Mouse (Mus musculus) left cerebral cortex, postnatal 14 days (tissue): ENCODE results near the gene Gm6993. TPM values are rescaled to one million over a fixed set of nuclear protein-coding genes. Genes with fewer than 3 reads are reported as not detected.

ENCODE experiments used
- DNase-seq, 2 experiments: peaks; one replicate each; pipeline ENCODE4 v3.0.0; 2021 to 2022; ENCODE audit warnings: low spot score in 2 of 2, mixed read lengths in 1 of 2
- intact Hi-C: fragments of 180-260 bp; cut with DNase I; formaldehyde crosslinking; loops from one replicate; pipeline ENCODE4 v1.15.1; 2025
- total RNA-seq, 2 experiments: library from RNA; stranded (reverse); gene quantifications; 2 replicates each; pipeline ENCODE4 v1.2.3; 2021

Gene Gm6993
- total RNA-seq, 2 experiments from 2014 or later: not detected

DNA sequence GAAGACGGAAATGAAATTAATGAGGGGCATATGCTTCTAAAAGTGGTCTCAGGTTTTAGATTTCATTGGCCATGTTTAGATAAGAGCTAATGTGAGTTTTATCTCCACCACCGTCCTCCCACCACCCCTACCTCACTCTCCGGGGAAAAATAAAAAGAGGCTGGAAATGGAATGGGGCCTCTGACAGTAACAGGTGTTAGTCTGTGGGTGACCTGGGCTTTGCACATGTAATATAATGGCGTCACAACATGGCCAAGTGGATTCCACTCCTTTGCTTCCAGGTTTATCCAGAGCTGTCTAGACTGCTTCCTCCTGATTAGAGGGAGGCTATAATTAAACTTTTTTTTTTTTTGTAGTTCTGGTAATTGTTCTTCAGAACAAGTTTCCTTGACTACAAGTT lies 26.8 kb downstream of the Gm6993 start:
- intact Hi-C loops: loop anchor here (5.0 kb wide), 1 partner anchor 100 kb away; no protein-coding TSS in a partner anchor
- no peak for DNase-seq

DNA sequence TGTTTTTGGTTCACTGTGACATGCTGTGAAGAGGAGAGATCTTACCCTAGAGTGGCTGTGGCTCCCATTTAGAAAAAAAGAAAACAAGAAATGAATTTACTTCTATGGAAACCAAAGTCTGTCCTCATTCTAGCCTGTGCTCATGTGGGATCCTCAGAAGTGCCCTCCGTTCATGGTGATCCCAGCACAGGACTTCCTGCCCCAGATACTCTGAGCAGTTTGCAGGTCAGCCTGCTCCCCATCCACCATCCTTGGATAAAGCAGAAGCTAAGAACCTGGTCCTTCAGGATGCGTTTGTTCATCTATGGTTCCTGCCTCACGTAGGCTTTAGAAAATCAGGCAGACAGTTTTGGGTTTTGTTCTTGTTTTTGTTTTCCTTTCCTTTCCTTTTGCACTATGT lies 27.7 kb downstream of the Gm6993 start:
- intact Hi-C loops: loop anchor here (5.0 kb wide), 1 partner anchor 101 kb away; no protein-coding TSS in a partner anchor
- no peak for DNase-seq

GRCm38 (mm10) chr12:31269020-31269597 lies 28.5 kb downstream of the Gm6993 start:
- intact Hi-C loops: loop anchor here (5.0 kb wide), 1 partner anchor 102 kb away; no protein-coding TSS in a partner anchor
- DNase-seq: no peak

GRCm38 (mm10) chr12:31270361-31270760 lies 29.8 kb downstream of the Gm6993 start:
- no peak for DNase-seq
- intact Hi-C loops: no loop called here

- DNase-seq: no peak
- intact Hi-C loops: no loop called here
Observed at GRCm38 (mm10) chr12:31270776-31271175, 30.2 kb downstream of the Gm6993 start.

- DNase-seq: no peak
Observed at GRCm38 (mm10) chr12:31271361-31272011, 30.9 kb downstream of the Gm6993 start.

DNA sequence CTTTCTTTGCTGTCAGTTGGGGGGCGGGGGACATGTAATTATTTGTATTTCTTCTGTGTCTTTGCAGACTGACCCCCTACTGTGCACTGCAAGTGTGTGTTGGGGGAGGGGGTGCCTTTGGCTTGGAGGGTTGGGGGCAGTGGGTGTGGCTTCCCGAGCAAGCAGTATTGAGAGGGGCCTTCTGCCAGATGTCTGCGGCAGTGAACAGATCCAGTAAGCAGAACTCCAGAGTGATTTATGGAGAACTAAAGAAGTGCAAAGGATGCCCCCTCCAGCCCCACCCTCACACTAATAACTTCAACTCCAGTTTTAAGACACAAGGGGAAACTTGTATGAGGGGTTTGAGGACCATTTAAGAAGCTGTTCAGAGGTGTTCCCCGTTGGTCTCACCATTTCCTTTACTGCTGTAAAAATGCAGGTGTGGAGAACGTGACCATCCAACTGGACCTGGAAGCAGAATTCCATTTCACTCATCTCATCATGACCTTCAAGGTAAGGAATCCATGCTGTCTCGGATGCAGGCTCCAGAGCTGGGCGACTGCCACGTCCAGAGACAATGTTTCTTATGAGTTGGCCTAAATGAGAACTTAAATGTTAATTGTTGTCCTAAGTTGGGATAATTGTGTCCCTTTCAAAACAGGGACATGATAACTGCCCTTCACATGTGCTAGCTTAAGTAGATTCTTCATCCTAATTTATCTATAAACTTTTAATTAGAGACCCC lies 31.6 kb downstream of the Gm6993 start:
- intact Hi-C loops: no loop called here
- DNase-seq: no peak

More at GRCm38 (mm10) chr12:31271361-31272011, 30.9 kb downstream of the Gm6993 start:
- intact Hi-C loops: no loop called here

DNA sequence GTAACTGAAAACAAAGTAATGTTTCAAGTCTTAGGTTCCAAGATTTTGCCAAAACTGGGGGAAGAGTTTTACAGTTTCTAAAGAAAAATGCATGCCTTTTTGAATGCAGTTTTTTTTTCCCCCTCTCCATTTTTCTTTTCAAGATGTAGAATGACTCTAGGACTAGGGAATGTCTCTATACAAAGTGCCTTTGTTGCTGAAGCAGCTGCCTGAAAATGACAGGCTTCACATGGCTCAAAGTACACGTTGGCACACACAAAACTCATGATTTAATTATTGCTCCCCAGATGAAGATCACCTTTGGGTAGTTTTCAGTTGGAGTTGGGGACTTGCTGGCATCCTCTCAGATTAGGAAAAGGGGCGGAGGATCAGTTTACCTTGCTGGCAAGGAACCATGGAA lies 32.3 kb downstream of the Gm6993 start:
- intact Hi-C loops: no loop called here

DNA sequence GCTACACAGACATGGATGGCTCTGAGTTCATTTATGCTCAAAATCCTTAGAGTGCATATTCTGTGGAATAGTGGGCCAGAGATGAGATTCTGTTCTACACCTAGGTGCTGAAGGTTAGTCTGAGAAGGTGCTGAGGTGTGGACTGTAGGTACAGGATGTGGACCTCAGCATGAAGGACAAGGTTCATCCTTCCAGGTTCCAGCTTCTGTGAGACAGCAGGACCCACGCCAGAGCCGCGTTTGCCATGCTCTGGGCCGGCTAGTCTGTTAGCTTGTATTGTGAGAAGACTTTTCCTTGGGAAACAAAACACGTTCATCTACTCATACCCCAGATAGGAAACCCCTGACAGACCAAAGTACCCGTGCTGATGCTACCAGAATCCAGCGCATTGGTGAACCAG lies 33.1 kb downstream of the Gm6993 start:
- intact Hi-C loops: no loop called here
- no peak for DNase-seq

More for the DNA sequence above, 32.3 kb downstream of the Gm6993 start:
- no peak for DNase-seq

DNA sequence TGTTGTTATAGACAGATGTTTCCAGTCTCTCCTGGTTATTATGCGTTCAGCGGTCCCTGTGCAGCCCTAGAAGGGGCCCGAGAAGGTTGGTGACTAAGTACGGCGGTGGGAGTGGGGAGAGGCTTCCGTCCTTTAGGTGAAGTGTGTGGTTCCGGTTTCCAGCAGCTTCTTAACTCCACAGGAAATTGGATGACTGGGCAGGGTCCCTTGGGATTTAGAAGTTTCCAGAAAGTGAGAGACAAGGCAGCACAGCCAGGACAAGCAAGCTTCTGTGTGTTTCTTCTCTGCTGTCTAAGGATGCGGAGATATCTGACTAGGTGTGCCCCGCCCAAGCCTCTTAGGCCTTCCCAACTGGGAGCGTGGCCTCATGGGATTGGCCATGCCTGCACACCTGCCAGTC lies 34.8 kb downstream of the Gm6993 start:
- DNase-seq: no peak
- intact Hi-C loops: no loop called here

DNA sequence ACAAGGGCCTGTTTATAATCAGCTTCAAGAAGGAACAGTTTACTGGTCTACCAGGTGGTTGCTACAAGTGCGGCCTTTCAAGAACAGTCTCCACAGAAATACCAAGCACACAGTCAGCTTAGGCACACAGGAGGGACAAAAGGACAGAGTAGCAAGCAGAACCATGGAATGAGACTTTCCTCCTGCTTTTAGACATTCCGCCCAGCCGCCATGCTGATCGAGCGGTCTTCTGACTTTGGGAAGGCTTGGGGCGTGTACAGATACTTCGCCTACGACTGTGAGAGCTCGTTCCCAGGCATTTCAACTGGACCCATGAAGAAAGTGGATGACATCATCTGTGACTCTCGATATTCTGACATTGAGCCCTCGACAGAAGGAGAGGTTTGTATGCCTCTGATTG lies 37.7 kb downstream of the Gm6993 start:
- DNase-seq: no peak
- intact Hi-C loops: no loop called here

- intact Hi-C loops: no loop called here
- DNase-seq: no peak
Observed at GRCm38 (mm10) chr12:31280318-31280717, 39.7 kb downstream of the Gm6993 start.

DNA sequence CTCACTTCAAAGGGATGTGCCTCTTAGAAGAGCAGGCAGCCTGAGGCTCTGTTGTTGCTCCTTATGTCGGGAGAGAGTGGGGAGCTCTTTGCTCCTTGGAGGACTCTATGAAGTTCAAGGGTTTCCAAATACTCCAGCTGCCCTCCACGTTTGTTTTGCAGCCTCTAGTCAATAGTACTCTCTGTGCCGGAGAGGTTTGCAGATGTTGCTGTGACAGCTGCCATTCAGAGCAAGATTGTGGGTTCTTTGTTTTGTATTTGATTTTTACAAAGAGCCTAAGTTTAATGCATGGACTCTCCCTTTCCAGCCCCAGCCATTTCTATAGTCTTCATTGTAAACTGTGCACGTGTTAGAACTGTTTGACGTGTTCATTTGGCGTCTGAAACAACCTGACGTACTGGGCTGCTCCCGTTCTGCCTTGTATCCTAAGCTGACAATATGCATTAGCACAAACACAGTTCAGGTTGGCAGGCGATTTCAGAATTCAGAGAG lies 40.6 kb downstream of the Gm6993 start:
- intact Hi-C loops: no loop called here
- no peak for DNase-seq

GRCm38 (mm10) chr12:31282241-31282640 lies 41.7 kb downstream of the Gm6993 start:
- DNase-seq: no peak
- intact Hi-C loops: no loop called here

GRCm38 (mm10) chr12:31283131-31283530 lies 42.6 kb downstream of the Gm6993 start:
- intact Hi-C loops: no loop called here
- DNase-seq: no peak

- no peak for DNase-seq
- intact Hi-C loops: no loop called here
Observed at GRCm38 (mm10) chr12:31283617-31284136, 43.1 kb downstream of the Gm6993 start.

DNA sequence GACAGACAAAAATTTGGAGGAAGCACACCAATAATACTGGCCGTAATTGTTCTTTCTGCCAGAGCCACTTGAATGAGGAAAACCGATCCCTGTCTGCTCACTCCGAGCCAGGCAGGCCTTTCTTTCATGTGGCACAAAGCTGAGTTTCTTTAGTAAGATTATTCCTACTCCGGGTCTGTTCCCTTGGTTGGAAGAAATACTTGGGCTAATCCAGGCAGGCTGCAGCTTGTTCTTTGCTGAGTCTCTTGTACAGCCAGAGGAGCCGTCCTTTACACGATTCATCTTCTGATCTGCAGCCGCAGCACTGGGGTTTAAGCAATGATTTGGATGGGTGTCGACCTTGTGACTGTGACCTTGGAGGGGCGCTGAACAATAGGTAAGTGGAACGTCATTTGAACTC lies 48.5 kb downstream of the Gm6993 start:
- DNase-seq: no peak
- intact Hi-C loops: no loop called here
